Mouse (Mus musculus) heart, adult 8-10 months (tissue): Measurements from ENCODE around the gene Pip5k1a. TPM values are rescaled to one million over a fixed set of nuclear protein-coding genes. Genes with fewer than 3 reads are reported as not detected.
"Not testable (repeated sequence)": the region's sequence is repeated elsewhere in the genome, so short reads cannot be mapped to it uniquely, and the experiment has no call there.

Experiments used
- DNase-seq: peaks from one replicate; pipeline ENCODE4 v3.0.0; 2022; ENCODE audit warnings: low spot score
- total RNA-seq, 4 experiments: library from RNA; stranded (reverse); gene quantifications; 2 replicates each; pipeline ENCODE4 v1.2.4; 2022

Gene Pip5k1a
- total RNA-seq, result 10 to 100 TPM; 15.4 to 17.4 (median 16.5) TPM

- DNase-seq, result peak; percentile 96
These were observed at the start of gene Pip5k1a for GRCm38 (mm10) chr3:95106338-95107117. Gene Pip5k1a, minus strand, starts transcription at chr3:95106930.

- DNase-seq, result no peak
These were observed 47.1 kb upstream of the Pip5k1a start for GRCm38 (mm10) chr3:95153874-95154273.

DNA sequence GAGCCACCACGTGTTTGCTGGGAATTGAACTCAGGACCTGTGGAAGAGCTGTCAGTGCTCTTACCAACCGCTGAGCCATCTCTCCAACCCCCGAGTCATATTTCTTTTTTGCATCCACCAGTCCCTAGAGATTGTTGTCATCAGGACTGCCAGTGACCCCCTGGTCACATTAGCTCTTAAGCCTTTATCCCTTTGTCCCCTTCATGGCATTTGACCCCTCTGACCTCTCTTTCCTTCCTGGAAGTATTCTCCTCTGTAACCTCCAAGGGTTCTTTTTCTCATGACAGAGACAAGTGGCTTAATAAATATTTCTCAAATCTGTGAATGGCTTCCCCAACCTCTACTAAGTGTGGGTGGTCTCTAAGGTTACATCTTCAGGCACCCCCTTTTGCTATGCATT lies 41.2 kb upstream of the Pip5k1a start:
- DNase-seq, result no peak

DNA sequence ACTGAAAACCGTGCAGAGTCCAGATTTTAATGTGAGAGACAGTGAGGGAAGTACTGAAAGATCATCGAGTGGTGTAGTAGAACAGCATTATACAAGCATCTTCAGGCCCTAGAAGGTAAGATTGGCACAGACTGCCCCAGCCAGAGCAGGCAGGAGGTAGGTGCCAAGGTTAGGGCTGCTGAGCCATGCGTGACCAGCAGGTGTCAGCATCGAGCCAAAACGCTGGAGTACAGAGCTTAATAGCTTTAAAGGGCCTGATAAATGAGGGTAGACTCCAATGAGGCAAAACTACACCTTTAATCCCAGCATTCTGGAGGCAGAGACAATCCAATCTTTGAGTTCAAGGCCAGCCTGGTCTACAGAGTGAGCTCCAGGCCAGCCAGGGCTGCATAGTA lies 35.9 kb upstream of the Pip5k1a start:
- DNase-seq, result peak; percentile 90

- no peak for DNase-seq
These were observed 35.4 kb upstream of the Pip5k1a start, which contains the start of gene Tnfaip8l2 for GRCm38 (mm10) chr3:95141952-95142616. Gene Tnfaip8l2, minus strand, starts transcription at chr3:95142360.

DNA sequence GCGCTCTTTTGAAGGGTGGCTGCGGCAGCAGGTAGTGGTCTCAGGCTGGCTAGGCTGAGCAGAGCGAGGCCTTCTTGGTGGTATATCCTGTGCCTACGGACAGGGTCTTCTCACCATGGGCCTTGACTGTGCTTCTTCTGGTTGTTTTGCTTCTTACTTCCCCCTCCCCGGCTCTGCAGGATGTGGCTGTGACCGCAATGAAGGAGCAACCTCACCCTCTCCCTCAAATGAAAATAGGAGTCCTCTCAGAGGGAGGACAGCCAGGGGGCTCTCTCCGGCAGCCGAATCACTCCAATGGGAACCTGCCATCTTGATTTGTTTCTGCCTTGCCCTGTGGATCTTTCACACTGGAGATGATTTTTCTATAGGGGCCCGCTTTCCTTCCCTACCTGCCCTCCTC lies 34.7 kb upstream of the Pip5k1a start:
- no peak for DNase-seq

- no peak for DNase-seq
These were observed 34.1 kb upstream of the Pip5k1a start for GRCm38 (mm10) chr3:95140795-95141194.

DNA sequence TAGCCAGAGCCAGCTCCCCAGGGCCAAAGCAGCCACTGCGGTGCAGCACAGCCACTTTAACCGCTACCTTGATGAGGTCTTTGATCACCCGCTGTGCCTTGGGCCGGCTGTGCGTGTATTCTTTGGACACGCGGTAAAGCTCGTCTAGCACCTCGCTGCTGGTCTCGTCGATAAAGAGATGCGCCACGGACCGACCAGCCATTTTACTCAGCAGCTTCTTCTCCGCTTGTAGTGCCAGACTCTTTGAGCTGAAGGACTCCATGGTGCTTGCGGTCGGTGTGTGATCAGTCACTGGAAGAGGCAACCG lies 33.5 kb upstream of the Pip5k1a start:
- DNase-seq, result no peak

- no peak for DNase-seq
These were observed 33.0 kb upstream of the Pip5k1a start for GRCm38 (mm10) chr3:95139586-95140288.

DNA sequence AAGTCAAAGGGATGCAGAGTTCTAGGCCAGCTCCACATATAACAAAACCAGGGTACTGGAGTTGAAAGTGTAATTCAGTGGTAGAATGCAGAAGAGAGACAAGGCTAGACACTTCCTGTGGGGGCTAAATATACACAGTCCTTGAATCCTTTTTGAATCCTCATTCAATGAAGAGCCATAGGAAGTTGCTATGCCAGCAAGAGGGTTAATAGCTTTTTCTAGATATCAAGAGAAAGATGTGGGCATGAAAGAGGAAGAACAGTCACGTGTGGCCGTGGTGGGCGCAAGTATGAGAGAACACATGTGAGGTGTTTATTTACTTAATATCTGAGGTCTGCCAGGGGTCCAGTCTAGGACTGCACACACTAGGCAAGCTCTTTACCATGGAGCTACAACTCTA lies 29.6 kb upstream of the Pip5k1a start:
- no peak for DNase-seq

DNA sequence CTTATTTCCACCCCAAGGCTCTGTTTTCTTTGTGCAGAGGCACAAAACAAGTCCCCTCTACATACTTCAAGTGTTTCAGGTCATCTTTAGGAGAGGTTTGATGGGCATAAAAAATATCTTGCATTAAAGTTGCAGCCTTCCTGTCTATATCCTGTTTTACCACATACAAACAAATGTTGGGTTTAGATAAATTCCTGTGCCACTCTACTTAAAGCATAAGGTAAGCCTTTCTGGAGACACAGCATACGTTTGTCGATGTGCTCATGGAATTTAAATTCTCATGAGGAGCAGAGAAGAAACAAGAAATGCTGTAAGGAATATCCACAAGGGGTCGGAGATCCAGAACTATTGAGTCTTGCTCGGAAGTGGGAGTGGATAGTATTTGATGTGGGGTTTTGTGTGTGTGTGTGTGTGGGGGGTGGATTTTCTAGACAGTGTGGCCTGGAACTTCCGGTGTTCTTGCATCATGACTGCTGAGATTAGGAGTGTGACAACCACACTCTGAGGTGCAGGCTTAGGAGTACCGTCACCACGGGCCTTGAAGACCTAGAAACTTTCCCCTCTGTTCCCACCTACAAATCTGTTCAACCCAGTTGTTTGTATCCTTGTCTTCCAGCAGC lies 28.8 kb upstream of the Pip5k1a start:
- DNase-seq, result no peak

GRCm38 (mm10) chr3:95135023-95135422 lies 28.3 kb upstream of the Pip5k1a start:
- DNase-seq, result no peak

- DNase-seq, result not testable (repeated sequence)
These were observed 27.4 kb upstream of the Pip5k1a start for GRCm38 (mm10) chr3:95134133-95134532.

GRCm38 (mm10) chr3:95133680-95134101 lies 27.0 kb upstream of the Pip5k1a start, which contains the start of the genes Scnm1 and Lysmd1:
Gene Scnm1, minus strand, starts transcription at chr3:95134011.
Gene Lysmd1, plus strand, starts transcription at chr3:95134088.
- DNase-seq, result peak; percentile 93

- no peak for DNase-seq
These were observed 26.4 kb upstream of the Pip5k1a start for GRCm38 (mm10) chr3:95133176-95133575.

GRCm38 (mm10) chr3:95132389-95132788 lies 25.7 kb upstream of the Pip5k1a start:
- DNase-seq, result not testable (repeated sequence)

DNA sequence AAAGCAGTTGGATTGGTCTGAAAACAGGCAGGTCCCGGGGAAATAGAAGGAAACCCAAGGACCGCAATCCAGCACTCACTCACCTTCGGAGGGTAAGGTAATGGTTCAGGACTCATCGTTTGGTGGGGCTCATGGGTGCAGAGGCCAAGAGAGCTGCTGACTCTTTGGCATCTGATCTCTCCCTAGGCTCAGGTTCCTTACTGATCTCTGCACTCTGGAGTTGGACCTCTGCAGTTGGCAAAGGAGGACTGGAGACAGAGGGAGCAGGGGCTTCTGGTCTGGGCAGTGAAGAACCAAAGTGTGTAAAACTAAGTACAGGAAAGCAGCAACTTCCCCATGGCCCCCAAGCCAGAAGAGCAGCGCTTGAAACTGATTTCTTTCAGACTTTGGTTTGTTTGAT lies 23.4 kb upstream of the Pip5k1a start:
- no peak for DNase-seq

GRCm38 (mm10) chr3:95129226-95129651 lies 22.5 kb upstream of the Pip5k1a start:
- no peak for DNase-seq

DNA sequence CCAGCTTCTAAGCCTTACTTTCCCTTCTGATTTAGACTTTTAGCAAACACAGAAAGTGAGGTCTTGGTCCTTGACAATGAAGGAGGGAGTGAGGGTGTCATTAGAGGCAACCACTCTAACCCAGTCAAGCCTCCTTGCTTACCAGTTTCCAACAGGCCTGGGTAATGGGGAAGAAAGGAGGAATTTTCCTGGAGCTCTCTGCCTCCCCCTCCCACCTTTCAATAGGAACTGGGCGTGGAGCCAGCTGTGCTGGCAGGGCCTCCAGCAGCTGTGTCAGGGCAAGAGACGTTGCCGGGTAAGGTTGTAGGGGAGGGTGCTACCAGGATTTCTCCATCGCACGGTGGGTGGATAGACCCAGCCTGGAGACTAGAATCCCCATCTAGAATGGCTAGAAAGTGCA lies 18.2 kb upstream of the Pip5k1a start:
- no peak for DNase-seq

DNA sequence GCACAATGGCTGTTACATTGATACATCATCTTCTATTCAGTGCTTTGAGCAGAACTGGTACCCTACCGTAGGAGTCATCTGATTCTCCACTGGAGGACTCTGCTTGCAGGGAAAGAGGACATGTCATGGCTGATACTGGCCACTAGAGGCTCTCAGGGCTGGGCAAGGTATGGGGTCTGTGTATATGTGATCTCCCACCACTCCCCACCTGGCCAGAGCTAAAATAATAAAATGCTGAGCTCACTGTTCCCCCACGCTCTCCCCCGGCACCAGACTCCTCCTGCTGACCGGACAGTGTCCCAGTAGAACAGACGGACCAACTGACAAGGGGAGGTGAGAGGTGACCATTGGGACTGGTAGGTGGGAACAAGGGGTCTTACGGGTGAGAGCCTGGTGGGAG lies 17.5 kb upstream of the Pip5k1a start, which contains the start of gene Tmod4:
Gene Tmod4 (plus strand): TSS at position 231 of the 400 bp plus-strand sequence.
- DNase-seq, result no peak

- DNase-seq, result no peak
These were observed 14.8 kb upstream of the Pip5k1a start for GRCm38 (mm10) chr3:95121580-95121979.

- DNase-seq, result no peak
These were observed 11.0 kb upstream of the Pip5k1a start for GRCm38 (mm10) chr3:95117751-95118150.
